Mouse (Mus musculus): ENCODE measurements around the gene Pak3. TPM values are rescaled to one million over a fixed set of nuclear protein-coding genes. Genes with fewer than 3 reads are reported as not detected.

The Pak3 gene
- polyA plus RNA-seq, 1 experiment from 2014 or later: 159 TPM

Small RNA genes lying within 50 kb of the gene (microRNA-seq; reads per million reads assigned to microRNA genes)
- not detected for gene Gm47298

Other genes starting within 250 kb of the Pak3 start
- 3.9 and 5.5 TPM in 2 replicates for gene Chrdl1, start 124.3 kb upstream of the Pak3 start, polyA plus RNA-seq (2016; fragmentation: Nextera tagmentation; extraction: Ambion mirVana)

Data from forebrain, embryonic 12.5 days (tissue).